ENCODE assay signal across 8 mouse cellular contexts in genomic region chr2:27088071-27088644, GRCm38 (mm10). TPM values are rescaled to one million over a fixed set of nuclear protein-coding genes. Genes with fewer than 3 reads are reported as not detected.
A peak's percentile ranks its signal among the peaks of the same experiment; 100 is the strongest.
DNase-seq lines count a peak whose midpoint lies in the region; ATAC-seq and TF ChIP-seq lines count a peak whose summit lies in the region.

No protein-coding gene starts in this region.

- H3K27ac ChIP-seq in kidney, postnatal 0 days: peak overlapping the region; percentile 75
- peak overlapping the region; percentile 73 for H3K27ac ChIP-seq in small intestine, adult 2 months (ENCODE audit: insufficient read depth, low read depth, low read length)

- peak; percentile 57; the same call in 1 of the 2 replicates for ATAC-seq in kidney, postnatal 0 days (replicated peaks; ENCODE audit: low FRiP score, low read depth)

- H3K4me1 ChIP-seq in kidney, postnatal 0 days (replicated peaks; ENCODE audit: insufficient read depth, low read length): no peaks in the 10 kb centered on the region; the same call in 1 of the 2 replicates
- peaks cover 4% of the 10 kb centered on the region for H3K4me1 ChIP-seq in small intestine, adult 2 months (ENCODE audit: control insufficient read depth, insufficient read depth, insufficient read length, low read length)

- no peak for TF ChIP-seq CTCF in kidney, postnatal 0 days (IDR thresholded peaks at IDR 0.05; ENCODE audit: low read depth)
- TF ChIP-seq CTCF in small intestine, adult 2 months (IDR thresholded peaks at IDR 0.05; ENCODE audit: extremely low read depth, insufficient read length, insufficient replicate concordance, low read depth, low read length): no peak

- TF ChIP-seq POLR2A in small intestine, adult 2 months (IDR thresholded peaks at IDR 0.05; ENCODE audit: low read depth, low read length): no peak

- no peaks in the 10 kb centered on the region for H3K27me3 ChIP-seq in kidney, postnatal 0 days (ENCODE audit: insufficient read depth, low read length)
- H3K27me3 ChIP-seq in small intestine, adult 2 months (ENCODE audit: control insufficient read depth, insufficient read depth, low read length): no peaks in the 10 kb centered on the region

- no peak overlapping the region for H3K4me2 ChIP-seq in kidney, postnatal 0 days (ENCODE audit: low read length)

- DNase-seq in urinary bladder, postnatal 25 days (ENCODE audit: low spot score): peak; percentile 43
- no peak for DNase-seq in urinary bladder, adult 2 months (ENCODE audit: low spot score)
- peak; percentile 85 to 87 for DNase-seq in heart, adult 9 months (ENCODE audit: low spot score in 2 of 2)
- DNase-seq in kidney, postnatal 0 days (ENCODE audit: low spot score): peak; percentile 74
- no peak for DNase-seq in cerebellum, adult 11-12 months
- no peak for DNase-seq in spleen, adult 12 weeks (ENCODE audit: low spot score)
- DNase-seq in embryo, embryonic 11 days: no peak

- H3K4me3 ChIP-seq in kidney, postnatal 0 days (replicated peaks; ENCODE audit: low read depth, low read length): no peak overlapping the region
- H3K4me3 ChIP-seq in small intestine, adult 2 months (ENCODE audit: low read depth, low read length): no peak overlapping the region

- H3K9ac ChIP-seq in kidney, postnatal 0 days (ENCODE audit: low read depth, low read length): no peak overlapping the region

- no peaks in the 10 kb centered on the region for H3K9me3 ChIP-seq in kidney, postnatal 0 days (replicated peaks; ENCODE audit: low read length)

- WGBS in kidney, postnatal 0 days: 39% methylated on average over 18 of the region's 18 CpGs
- WGBS in small intestine, adult 2 months: 26% methylated on average over 18 of the region's 18 CpGs

- H3K36me3 ChIP-seq in kidney, postnatal 0 days (ENCODE audit: insufficient read depth, low read length): no peaks in the 10 kb centered on the region
- no peaks in the 10 kb centered on the region for H3K36me3 ChIP-seq in small intestine, adult 2 months (ENCODE audit: control insufficient read depth, insufficient read depth, low read length)

RNA-seq across cellular contexts. Expression of gene Adamtsl2, which starts 9.0 kb away (rescaled TPM):
- 3.1 and 5.1 TPM in 2 replicates for polyA plus RNA-seq in urinary bladder, adult 2 months (2012; rRNA removed)
- polyA plus RNA-seq in kidney, postnatal 0 days (2015; fragmentation: Nextera tagmentation; extraction: Ambion mirVana): 0.80 and 0.83 TPM in 2 replicates
- 1.5 and 1.9 TPM in 2 replicates for polyA plus RNA-seq in small intestine, adult 2 months (2012; rRNA removed)

RNA-seq across cellular contexts. Expression of gene Mymk, which starts 16.2 kb away (rescaled TPM):
- not detected in 2 replicates for polyA plus RNA-seq in urinary bladder, adult 2 months (2012; rRNA removed)
- 0.11 TPM in 1 of 2 replicates, not detected in the other for polyA plus RNA-seq in kidney, postnatal 0 days (2015; fragmentation: Nextera tagmentation; extraction: Ambion mirVana)
- 0.18 TPM in 1 of 2 replicates, not detected in the other for polyA plus RNA-seq in small intestine, adult 2 months (2012; rRNA removed)

RNA-seq across cellular contexts. Expression of gene Fam163b, which starts 54.1 kb away (rescaled TPM):
- 0.09 and 0.11 TPM in 2 replicates for polyA plus RNA-seq in urinary bladder, adult 2 months (2012; rRNA removed)
- not detected in 2 replicates for polyA plus RNA-seq in kidney, postnatal 0 days (2015; fragmentation: Nextera tagmentation; extraction: Ambion mirVana)
- polyA plus RNA-seq in small intestine, adult 2 months (2012; rRNA removed): 0.08 TPM in 2 replicates

Comparison
In these comparisons a context has a peak if more than half of its experiments do, and no peak if none do; other contexts are left out.
1. DNase-seq: peak in urinary bladder, postnatal 25 days (single experiment), heart, adult 9 months (2 of 2) and kidney, postnatal 0 days (single experiment); none in urinary bladder, adult 2 months (single experiment), cerebellum, adult 11-12 months (single experiment), spleen, adult 12 weeks (single experiment) and embryo, embryonic 11 days (single experiment).